Mouse (Mus musculus) left cerebral cortex, adult 8-10 months (tissue): ENCODE data around the gene Birc2. TPM values are rescaled to one million over a fixed set of nuclear protein-coding genes. Genes with fewer than 3 reads are reported as not detected.

ENCODE experiments used
- DNase-seq, 2 experiments: peaks; one replicate each; pipeline ENCODE4 v3.0.0; 2022; ENCODE audit warnings: low spot score in 2 of 2
- microRNA-seq, 2 experiments: library from miRNA; unstranded; fragments of <30 nt; microRNA quantifications; one replicate each; pipeline ENCODE4 v1.2.0; 2022
- total RNA-seq, 4 experiments: library from RNA; stranded (reverse); gene quantifications; 2 replicates each; pipeline ENCODE4 v1.2.4; 2022

Birc2 gene
- total RNA-seq, 4 experiments from 2014 or later: 31.2 to 35.3 (median 35.1) TPM

DNA sequence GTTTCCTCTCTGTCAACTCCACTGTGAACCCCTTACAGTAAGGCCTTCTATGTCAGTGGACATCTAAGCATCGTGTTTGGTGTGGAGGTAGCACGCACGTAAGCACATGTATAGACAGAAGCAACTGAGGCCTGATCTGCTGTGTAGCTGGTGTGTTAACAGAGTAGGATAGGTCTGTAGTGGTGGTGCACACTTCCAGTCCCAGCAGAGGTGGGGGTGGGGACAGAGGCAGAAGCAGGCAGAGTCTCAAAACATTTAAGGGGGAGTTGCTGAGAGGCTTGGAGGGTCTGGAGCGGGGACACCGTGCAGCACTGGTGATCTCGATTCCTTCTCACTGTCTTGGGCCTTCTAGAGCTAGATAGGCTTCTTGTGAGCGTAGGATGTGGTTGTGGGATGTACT, 50.8 kb downstream of the Birc2 start:
- no peak for DNase-seq

DNA sequence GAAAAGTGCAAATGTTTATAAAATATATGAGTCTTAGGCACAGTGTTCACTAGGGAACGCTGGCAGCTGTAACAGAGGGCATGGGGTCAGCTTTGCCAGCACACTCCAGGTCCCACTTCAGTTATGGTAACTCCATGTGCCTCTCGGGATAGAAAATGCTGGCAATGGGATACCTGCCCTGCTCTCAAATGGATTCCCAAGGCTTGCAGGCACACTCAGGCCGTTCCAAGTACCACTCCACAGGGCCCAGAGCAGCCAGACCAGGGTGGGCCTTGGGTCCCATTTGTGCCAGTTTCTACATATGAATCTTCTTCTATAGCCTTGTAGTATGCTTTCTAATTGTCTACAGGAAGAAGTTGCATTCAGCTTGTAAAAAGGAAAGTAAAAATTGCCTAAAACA, 51.5 kb downstream of the Birc2 start:
- no peak for DNase-seq

DNA sequence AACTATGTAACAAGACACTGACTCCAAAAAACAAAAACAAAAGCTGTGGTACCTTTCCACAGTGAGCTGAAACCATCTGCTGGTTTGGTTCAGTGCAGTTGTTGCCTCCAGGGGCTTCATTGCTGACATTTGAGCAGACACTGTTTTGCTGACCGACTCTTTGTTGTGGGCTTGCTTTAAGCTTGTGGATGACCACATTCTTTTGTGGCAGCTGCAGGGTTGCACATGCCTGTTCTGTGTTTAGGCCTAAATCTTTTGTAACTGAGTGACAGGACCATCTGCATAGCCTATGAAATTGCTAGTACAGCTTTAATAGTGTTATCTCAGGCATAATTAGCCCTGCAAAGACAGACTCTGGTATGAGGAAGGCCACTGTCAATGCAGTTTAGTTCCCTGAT, 52.2 kb downstream of the Birc2 start:
- no peak for DNase-seq

DNA sequence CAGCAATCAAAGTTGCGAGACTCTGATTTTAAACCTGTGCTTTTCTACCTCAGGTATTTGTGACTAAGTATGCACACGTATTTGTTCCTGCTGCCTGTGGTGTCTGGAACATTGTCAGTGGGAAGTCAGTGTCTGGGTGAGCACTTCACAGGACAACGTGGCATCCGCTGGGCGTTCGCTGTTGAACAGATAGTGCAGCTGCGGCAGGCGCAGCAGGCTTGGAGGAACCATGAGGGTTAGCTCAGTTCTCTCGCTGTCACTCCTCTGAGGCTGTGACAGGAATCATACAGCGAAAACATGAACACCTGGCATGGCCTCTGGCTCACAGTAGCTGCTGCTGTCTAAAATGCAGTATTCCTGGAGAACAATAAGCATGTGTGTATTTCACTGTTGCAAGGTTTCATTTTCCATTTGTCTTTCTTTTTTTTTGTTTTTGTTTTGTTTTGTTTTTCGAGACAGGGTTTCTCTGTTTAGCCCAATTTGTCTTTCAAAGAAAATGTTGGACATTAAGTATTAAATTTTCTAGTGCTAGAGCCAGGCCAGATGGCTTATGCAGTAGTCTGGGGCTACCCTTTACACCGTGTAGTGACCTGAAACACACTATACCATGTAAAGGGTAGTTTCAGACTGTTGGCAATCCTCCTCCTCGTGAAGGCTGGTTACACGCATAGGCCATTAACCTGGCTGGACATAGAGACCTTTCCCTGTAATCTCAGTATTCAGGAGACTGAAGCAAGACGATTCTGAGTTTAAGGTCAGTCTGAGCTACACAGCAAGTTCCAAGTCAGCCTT, 52.8 kb downstream of the Birc2 start:
- DNase-seq: no peak

DNA sequence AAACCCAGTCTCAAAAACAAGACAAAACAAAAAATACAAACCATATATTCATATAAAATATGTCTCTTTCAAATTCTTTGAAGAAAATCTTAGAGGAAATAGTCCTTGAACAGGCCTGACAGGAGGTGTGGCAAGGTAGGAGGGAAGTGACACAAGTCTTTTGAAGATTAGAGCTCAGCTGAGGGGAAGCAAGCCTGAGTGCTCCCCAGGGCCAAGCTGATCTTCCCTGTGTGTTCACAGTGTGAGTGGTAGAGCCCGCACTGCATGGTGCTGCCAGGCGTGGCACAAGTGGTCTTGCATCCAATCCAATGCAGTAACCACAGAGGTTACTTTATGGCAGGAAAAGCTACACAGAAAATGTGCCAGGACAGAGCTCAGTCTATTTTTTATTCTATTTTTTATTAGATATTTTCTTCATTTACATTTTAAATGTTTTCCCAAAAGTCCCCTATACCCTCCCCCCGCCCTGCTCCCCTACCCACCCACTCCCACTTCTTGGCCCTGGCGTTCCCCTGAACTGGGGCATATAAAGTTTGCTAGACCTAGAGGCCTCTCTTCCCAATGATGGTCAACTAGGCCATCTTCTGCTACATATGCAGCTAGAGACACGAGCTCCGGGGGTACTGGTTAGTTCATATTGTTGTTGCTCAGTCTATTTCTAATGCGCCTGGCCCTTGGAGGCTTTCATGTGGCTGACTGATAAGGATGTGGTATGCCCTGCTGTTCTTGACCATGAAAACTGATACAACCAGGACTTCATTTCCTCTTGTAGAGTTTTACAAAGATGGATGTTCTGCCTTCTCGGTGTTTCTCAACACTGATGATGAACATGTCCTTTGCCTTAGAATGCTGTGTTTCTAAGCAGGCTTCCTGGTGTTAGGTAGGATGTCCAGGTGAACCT, 56.4 kb downstream of the Birc2 start:
- no peak for DNase-seq

DNA sequence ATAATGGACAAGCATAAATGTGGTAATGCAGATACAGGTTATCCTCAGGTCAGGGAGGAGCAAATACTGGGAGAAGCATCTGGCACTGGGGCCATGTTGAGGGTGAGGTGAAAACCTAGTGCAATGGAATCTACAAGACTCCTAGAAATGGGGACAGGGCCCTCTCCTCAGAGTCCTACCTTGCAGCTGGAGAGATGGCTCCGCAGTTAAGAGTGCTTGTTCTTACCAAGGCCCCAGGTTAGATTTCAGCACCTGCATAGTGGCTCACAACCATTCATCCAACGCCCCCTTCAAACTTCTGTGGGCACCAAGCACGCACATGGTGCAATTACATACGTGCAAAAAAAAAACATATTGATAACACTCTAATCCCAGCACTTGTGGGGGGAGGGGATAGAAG, 57.1 kb downstream of the Birc2 start:
- DNase-seq: no peak

DNA sequence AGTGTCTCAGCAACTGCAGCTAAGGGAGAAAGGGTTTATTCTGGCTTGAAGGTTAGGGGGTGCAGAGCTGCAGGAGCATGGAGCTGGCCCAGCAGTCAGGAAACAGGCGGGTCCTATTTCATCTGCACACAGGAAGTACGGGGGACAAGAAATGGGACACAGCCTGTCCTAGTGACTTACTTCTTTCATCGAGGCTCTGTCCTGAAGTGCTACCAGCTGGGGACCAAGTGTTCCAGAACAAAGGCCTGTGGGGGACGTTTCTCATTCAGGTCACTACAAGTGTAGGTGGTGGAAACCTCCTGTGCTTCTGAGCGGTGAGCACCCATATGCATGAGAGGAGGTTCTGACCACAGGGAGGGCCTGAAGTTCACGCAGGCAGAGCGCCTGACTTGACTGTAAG, 58.1 kb downstream of the Birc2 start:
- no peak for DNase-seq

DNA sequence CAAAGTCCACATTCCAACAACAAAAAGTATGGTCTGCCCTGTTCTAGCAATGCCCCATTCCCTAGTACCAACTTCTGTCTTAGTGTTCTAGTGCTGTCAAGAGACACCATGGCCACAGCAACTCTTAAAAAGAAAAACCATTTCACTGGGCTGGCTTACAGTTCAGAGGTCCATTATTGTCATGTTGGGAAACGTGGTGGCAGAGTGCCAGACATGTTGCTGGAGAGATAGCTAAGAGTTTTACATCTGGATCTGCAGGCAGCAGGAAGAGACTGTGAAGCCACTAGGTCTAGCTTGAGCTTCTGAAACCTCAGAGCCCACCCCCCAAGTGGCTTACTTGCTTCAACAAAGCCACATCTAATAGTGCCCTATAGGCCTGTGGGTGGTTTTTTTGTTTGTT, 59.2 kb downstream of the Birc2 start:
- no peak for DNase-seq

DNA sequence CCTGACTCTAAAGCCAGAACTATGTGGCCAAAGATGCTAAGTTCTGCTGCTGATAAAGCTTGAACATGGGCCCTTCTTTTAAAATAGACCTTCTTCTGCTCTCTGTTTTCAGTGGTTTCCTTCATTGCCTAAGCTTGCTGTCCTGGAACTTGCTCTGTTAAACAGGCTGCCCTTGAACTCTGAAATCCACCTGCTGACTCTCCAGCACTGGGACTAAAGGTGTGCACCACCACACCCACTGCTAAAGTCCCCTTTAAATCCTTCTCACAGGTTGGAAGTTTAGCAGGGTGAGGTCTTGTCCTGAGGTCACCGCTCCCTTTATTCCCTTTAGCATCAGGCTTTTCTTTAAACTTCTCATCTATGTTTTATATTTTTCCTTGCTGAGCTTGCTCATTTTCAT, 59.9 kb downstream of the Birc2 start:
- DNase-seq: no peak

DNA sequence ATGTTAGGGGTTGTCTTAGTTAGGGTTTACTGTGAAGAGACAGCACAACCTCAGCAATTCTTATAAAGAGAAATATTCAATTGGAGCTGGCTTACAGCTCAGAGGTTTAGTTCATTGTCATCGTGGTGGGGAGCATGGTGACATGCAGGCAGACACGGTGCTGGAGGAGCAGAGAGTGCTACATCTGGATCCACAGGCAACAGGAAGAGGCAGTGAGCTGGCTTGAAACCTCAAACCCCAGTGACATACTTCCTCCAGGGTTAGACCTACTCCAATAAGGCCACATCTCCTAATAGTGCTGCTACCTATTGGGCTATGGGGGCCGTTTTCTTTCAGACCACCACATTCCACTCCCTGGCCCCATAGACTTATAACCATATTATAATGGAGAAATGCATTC, 60.9 kb downstream of the Birc2 start:
- no peak for DNase-seq

DNA sequence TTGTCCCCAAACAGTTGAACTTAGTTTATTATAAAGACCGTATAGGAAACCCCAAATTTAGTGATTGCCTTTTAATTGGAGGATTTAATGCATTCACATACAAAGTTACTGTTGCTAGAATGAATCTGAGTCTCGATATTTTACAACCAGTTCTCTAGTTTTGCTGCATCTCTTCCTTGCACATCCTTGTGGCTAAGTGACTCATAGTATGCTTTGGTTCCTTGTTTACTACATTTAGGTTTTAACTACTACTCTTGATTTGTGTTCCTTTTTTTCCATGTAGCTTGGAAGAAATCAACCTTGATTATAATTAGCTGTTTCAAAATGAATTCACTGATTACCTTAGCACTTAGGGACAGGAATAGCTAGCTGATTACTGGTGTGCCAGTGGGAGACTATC, 61.9 kb downstream of the Birc2 start:
- DNase-seq: no peak

DNA sequence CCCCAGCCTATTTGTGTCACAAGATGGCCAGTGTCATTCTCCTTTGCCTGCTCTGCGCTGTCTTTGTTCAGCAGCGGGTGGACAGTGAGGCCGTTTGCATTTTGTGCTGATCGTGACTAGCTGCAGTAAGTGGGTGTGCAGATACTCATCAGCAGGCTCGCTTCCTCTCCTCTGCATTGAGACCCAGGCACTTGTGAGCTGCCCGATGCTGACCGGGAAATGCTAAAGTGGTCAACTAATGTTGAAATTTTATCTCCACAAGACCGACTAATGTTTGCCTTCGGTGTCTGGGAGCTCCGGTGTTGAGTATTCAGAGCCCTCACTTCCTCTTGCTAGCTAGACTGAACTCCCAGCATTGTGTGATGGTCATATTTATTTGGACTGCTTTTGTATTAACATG, 62.3 kb downstream of the Birc2 start:
- no peak for DNase-seq

DNA sequence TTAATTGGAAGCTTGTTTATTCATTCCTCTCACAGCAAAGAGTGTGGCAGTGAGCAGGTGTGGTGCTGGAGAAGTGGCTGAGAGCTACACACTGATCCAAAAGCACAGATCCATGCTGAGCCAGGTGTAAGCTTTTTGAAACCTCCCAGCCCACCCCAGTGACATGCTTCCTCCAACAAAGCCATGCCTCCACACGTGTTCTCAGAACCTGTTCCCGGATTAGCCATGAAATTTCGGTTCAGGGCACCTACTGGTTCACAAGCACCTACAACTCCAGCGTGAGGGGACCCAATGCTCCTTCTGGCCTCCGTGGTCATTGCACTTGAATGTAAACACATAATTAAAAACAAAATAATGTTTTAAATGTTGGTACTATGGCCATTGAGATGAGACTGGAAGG, 63.2 kb downstream of the Birc2 start:
- no peak for DNase-seq

DNA sequence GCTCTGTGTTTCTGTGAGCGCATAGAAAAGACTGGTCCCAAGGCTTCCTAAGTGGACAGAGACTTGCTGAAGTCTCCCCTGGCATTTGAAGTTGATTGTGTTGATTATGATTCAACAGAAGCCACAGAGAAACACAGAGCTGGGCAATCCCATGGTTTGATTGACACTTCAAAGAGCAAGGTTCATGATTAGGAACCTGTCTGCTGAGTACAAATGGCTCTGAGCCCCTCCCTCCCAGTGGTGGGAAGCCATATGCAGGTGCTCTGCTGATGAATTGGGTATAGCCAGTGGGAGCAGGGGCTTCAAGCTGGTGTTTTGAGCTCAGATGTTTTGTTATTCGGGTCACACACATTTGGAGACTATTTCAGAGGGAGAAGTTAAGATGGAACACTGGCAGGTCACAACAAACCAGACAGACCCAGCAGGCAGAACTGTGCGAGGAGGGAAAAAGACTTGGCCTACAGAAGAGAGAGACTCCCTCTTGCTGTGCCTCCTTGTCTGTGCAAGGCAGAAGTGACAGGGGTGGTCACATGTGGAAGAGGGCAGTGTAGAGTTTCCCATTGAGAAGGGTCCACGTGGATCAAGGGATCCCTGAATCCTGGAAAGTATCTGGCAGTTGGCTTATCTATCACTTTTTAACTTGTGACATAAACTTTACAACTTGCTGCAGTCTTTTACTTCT, 64.0 kb downstream of the Birc2 start:
- DNase-seq: no peak

DNA sequence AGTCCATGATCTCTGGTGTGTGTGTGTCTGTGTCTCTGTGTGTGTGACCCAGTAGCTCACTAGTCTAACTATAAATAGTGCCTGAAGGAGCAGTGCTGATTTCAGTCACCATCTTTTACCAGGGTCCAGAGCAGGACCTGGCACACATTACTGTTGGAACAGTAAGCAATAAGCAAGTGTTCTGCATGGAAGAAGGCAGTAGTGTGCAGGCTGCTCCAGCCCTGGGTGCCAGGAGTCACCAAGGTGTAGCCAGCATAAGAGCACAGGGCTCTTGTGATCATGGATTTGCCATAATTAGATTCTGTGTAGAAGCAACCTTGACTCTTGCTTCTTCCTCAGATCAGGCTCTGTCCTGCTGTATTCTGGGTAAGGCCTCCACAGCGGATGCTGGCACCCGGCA, 64.5 kb downstream of the Birc2 start:
- DNase-seq: no peak

DNA sequence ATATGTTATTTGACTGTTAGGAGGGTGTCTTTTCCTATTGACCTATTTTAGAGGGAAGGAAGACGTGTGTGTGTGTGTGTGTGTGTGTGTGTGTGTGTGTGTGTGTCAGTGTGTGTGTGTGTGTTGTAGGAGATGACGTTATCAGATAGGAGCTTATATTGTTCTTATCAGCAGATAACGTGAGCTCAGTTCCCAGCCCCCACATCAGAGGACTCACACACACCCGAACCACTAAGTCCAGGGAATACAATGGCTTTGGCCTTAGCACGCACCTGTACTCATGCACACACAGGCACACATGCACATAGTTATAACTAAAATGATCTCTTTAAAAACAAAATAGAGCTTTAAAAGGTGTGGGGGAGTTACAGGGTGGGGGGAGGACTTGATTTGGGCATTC, 67.4 kb downstream of the Birc2 start:
- DNase-seq: no peak

DNA sequence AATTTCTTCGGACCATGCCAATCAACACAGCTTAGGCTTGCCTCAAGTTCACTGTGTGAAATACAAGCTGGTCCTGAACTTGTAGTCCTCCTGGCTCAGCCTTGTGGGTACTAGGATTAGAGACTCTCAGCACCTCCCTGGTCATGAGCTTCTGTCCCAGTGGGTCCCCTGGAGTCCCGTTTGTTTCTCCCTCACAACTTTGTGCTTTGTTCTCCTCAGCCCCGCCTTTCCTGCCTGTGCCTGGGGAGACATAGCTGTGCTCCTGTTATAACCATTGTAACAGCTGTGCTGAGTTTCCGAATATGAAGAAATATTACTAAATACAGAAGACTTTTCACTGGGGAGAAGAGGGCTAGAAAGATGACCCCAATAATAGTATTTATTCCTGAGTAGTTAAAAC, 67.8 kb downstream of the Birc2 start:
- DNase-seq: no peak

Small RNA genes within 50 kb of the gene (microRNA-seq; reads per million reads assigned to microRNA genes)
- gene Mir5618: 0.42 to 0.88 reads per million in 2 experiments

Other genes with a start within 250 kb of the Birc2 start
- gene Mmp20, start 208.8 kb downstream of the Birc2 start, total RNA-seq: not detected
- not detected for gene Mmp7, start 145.0 kb downstream of the Birc2 start, total RNA-seq
- gene Tmem123, start 73.0 kb downstream of the Birc2 start, total RNA-seq: 10 to 100 TPM; 11.6 to 12.5 (median 11.7) TPM
- gene Birc3, start 36.1 kb upstream of the Birc2 start, total RNA-seq: 1 to 10 TPM; 1.9 to 4.3 (median 3.3) TPM
- 10 to 100 TPM; 16.7 to 18.7 (median 18.4) TPM for gene Yap1, start 167.5 kb upstream of the Birc2 start, total RNA-seq
- gene Cfap300, start 205.8 kb upstream of the Birc2 start, total RNA-seq: 10 to 100 TPM in 1 of 4 experiments, 1 to 10 TPM in 3; 7.8 to 10.2 (median 8.1) TPM